Mouse (Mus musculus): Measurements from ENCODE around the gene Cnep1r1. TPM values are rescaled to one million over a fixed set of nuclear protein-coding genes. Genes with fewer than 3 reads are reported as not detected.
A peak's percentile ranks its signal among the peaks of the same experiment; 100 is the strongest.

Cnep1r1 gene
- polyA plus RNA-seq, 1 experiment from 2014 or later: 27.2 TPM

DNA sequence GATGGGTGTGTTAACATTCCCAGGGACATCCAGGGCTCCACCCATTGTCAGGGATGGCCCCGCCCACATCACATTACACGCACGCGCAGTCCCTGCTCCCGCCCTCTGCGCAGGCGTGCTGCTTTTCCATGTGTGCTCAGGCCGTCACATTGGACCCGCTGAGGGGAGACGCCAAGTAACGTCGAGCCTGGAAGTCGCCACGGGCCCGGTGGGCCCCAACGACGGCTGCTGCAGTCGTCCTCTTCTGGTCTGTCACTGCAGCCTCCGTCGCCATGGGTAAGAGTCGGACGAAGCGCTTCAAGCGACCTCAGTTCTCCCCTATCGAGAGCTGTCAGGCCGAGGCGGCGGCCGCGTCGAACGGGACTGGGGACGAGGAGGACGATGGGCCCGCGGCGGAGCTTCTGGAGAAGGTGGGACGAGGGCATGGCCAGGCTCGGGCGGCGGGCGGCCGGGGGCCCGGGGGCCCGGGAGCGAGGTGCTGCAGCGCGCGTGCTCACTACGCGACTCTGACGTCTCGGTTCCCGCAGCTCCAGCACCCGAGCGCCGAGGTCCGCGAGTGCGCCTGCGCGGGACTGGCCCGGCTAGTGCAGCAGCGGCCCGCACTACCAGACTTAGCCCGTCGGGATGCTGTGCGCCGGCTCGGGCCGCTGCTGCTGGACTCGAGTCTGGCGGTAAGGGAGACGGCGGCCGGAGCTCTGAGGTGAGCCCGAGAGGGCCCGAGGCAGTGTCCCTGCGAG, 19.3 kb downstream of the Cnep1r1 start, which contains the start of gene Heatr3:
Heatr3 (plus strand) TSS at position 108 of the 737 bp plus-strand sequence.
- DNase-seq: peak; percentile 93
- under 1% methylated on average over 78 of the region's 79 CpGs for WGBS (ENCODE audit: insufficient replicate concordance)
- Histone ChIP-seq H3K4me3 (replicated peaks) (peak within 1 kb of the TSS; percentile 75), H3K27ac (peak within 1 kb of the TSS; percentile 82), H3K27me3 (no peaks in the 10 kb centered on the region), H3K9ac (peak within 1 kb of the TSS; percentile 84), H3K4me1 (replicated peaks) (peaks cover 23% of the 10 kb centered on the region), H3K9me3 (replicated peaks) (no peaks in the 10 kb centered on the region), H3K36me3 (peaks cover 60% of the 10 kb centered on the region), H3K4me2 (peak within 1 kb of the TSS; percentile 94)
- ATAC-seq (ENCODE audit: low read depth): peak; percentile 95

DNA sequence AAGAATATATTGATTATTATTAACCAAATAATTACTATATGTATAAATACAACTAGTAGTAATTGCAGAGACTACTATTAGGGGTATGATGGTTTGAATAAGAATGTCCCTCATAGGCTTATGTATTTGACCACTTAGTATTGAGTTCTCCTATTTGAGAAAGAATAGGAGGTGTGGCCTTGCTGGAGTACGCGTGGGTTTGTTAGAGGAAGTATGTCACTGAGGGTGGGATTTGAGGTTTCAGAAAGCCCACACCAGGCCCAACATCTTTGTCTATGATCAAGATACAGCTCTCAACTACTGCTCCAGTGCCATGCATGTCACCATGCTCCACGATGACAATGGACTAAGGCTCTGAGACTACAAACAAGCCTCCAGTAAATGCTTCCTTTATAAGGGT, 20.7 kb downstream of the Cnep1r1 start:
- ATAC-seq (ENCODE audit: low read depth) (no peak), DNase-seq (no peak)
- H3K36me3 ChIP-seq: peaks cover 57% of the 10 kb centered on the region
- H3K4me3 ChIP-seq (replicated peaks): peak overlapping the region; percentile 10; the same call in 1 of the 2 replicates
- H3K27me3 ChIP-seq: no peaks in the 10 kb centered on the region
- H3K4me2 ChIP-seq: peak overlapping the region; percentile 94; the same call in 1 of the 2 replicates
- no peaks in the 10 kb centered on the region for H3K9me3 ChIP-seq (replicated peaks)
- peaks cover 23% of the 10 kb centered on the region for H3K4me1 ChIP-seq (replicated peaks)
- H3K9ac ChIP-seq: no peak overlapping the region
- no peak overlapping the region for H3K27ac ChIP-seq
- WGBS (ENCODE audit: insufficient replicate concordance): 66% methylated on average over 3 of the region's 3 CpGs

DNA sequence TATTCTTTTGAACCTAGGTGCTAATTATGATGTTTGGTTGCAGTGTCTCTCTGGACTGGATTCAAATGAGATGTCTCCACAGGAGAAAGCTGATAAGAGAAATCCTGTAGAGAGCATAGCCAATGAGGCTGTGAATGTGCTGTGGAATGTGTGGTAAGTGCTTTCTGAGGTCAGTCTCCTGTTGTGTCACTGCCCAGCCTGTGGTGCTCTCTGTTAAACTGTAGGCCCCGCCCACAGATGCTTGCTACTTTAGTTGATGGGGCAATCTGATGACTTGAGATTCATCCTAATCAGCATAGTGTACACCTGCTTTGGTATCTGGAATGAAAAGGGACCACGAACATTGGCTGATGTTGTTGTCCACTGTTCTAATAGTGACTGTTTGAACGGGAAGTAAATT, 23.1 kb downstream of the Cnep1r1 start:
- Histone ChIP-seq H3K9ac (no peak overlapping the region), H3K36me3 (peaks cover 58% of the 10 kb centered on the region), H3K27ac (no peak overlapping the region), H3K9me3 (replicated peaks) (no peaks in the 10 kb centered on the region), H3K4me3 (replicated peaks) (no peak overlapping the region), H3K27me3 (no peaks in the 10 kb centered on the region), H3K4me1 (replicated peaks) (peaks cover 23% of the 10 kb centered on the region), H3K4me2 (no peak overlapping the region)
- WGBS (ENCODE audit: insufficient replicate concordance): 80% methylated on average over 3 of the region's 3 CpGs
- DNase-seq (no peak), ATAC-seq (ENCODE audit: low read depth) (no peak)

- 61% methylated on average over 5 of the region's 5 CpGs for WGBS (ENCODE audit: insufficient replicate concordance)
- Histone ChIP-seq H3K4me1 (replicated peaks) (peaks cover 10% of the 10 kb centered on the region), H3K9me3 (replicated peaks) (no peaks in the 10 kb centered on the region), H3K36me3 (peaks cover 77% of the 10 kb centered on the region), H3K27me3 (no peaks in the 10 kb centered on the region), H3K4me3 (replicated peaks) (no peak overlapping the region), H3K9ac (no peak overlapping the region), H3K27ac (no peak overlapping the region), H3K4me2 (no peak overlapping the region)
- ATAC-seq (ENCODE audit: low read depth) (no peak), DNase-seq (no peak)
Observed at GRCm38 (mm10) chr8:88144041-88144440, 25.5 kb downstream of the Cnep1r1 start.

DNA sequence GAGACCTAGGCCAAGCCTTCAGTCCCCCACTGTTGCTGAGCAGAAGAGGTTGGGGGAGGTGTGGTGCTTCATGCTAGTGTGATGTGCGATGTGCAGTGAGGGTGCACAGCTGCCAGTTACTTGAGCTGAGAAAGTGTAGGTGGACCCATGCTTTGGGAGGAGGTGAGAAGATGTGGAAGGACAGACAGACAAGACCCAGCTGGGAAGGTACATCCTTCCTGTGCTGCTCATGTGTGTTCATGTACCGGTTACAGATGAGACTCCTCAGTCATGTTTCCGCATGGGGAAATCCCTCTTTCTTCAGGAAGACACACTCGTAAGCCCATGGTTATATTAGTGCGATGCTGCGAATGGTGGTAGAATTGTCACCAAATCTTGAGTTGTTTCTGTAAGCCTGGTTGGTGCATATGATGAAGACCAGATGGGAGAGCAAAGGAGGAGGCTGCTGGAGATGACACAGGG, 32.4 kb downstream of the Cnep1r1 start:
- H3K9ac ChIP-seq: no peak overlapping the region
- H3K4me3 ChIP-seq (replicated peaks): no peak overlapping the region
- WGBS (ENCODE audit: insufficient replicate concordance): 83% methylated on average over 6 of the region's 6 CpGs
- H3K4me2 ChIP-seq: no peak overlapping the region
- H3K4me1 ChIP-seq (replicated peaks): no peaks in the 10 kb centered on the region
- no peaks in the 10 kb centered on the region for H3K27me3 ChIP-seq
- no peaks in the 10 kb centered on the region for H3K9me3 ChIP-seq (replicated peaks)
- H3K36me3 ChIP-seq: peaks cover 85% of the 10 kb centered on the region
- DNase-seq (no peak), ATAC-seq (ENCODE audit: low read depth) (no peak)
- no peak overlapping the region for H3K27ac ChIP-seq

DNA sequence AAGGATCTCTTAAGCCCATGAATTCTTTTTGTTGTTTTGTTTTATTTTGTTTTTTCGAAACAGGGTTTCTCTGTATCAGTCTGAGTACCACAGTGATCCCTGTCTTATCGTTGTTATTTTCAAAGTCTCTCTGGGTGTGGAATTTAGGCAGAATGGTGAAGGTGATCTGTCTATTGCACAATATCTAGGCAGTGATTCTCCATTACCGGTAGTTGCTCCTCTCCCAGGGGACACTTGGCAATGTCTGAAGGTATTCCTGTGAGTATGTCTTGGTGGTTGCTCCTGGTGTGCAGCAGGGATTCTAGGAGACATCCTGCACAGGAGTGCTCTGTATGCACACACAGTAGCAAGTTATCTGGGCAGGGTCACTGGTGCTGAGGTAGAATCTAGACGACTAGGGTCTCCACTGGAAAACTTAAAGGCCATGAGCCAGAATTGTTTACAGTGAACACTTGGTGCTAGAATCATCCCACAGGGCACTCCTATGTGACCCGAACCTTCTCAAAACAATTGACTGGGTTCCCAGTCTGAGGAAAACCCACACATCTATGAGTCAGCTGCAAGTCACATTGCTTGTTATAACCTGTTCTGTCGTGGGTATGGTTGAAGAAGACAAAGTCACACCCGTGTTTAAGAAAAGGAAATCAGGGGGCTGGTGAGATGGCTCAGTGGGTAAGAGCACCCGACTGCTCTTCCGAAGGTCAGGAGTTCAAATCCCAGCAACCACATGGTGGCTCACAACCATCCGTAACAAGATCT, 41.8 kb downstream of the Cnep1r1 start:
- Histone ChIP-seq H3K27me3 (no peaks in the 10 kb centered on the region), H3K4me3 (replicated peaks) (no peak overlapping the region), H3K9me3 (replicated peaks) (no peaks in the 10 kb centered on the region), H3K4me2 (no peak overlapping the region), H3K4me1 (replicated peaks) (no peaks in the 10 kb centered on the region), H3K9ac (no peak overlapping the region), H3K36me3 (peaks cover 89% of the 10 kb centered on the region), H3K27ac (no peak overlapping the region)
- DNase-seq (no peak), ATAC-seq (ENCODE audit: low read depth) (no peak)
- 80% methylated on average over 10 of the region's 10 CpGs for WGBS (ENCODE audit: insufficient replicate concordance)

DNA sequence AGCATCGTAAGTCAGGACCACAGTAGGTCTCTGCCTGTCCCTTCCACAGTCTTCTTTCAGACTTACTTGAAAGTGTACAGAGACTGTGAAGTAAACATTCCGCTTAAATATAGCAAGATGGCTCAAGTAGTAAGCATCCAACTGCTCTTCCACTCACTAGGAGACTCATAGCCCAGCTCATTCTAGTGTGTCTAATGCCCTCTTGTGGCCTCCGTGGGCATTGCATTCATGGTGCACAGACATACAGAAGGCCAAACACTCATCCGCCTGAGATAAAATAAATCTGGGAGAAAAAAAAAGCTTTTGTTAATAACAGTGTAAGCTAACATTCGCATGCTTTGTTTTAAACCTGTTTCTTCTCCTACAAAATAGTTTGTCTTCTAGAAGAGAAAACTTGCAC, 42.9 kb downstream of the Cnep1r1 start:
- Histone ChIP-seq H3K4me1 (replicated peaks) (no peaks in the 10 kb centered on the region), H3K4me3 (replicated peaks) (no peak overlapping the region), H3K9me3 (replicated peaks) (no peaks in the 10 kb centered on the region), H3K4me2 (no peak overlapping the region), H3K27me3 (no peaks in the 10 kb centered on the region), H3K9ac (no peak overlapping the region), H3K27ac (no peak overlapping the region), H3K36me3 (peaks cover 88% of the 10 kb centered on the region)
- ATAC-seq (ENCODE audit: low read depth): peak; percentile 74
- peak; percentile 62 for DNase-seq
- 59% methylated on average over 5 of the region's 5 CpGs for WGBS (ENCODE audit: insufficient replicate concordance)

DNA sequence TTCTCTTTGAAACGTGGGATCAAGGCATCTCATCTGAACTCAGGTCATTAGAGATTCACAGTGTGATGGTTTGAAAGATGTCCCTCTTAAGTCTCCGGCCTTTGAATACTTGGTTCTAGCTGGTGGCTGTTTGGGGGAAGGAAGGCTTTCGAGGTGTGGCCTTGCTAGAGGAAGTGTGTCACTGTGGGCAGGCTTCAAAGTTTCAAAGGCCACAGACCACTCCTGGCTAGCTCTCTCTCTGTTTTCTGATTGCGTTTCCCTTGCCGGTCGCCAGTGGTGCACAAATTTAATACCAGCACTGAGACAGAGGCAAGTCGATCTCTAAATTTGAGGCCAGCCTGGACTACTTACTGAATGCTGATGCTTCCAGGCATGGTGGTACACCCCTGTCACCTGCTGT, 56.7 kb downstream of the Cnep1r1 start:
- peaks cover 6% of the 10 kb centered on the region for H3K4me1 ChIP-seq (replicated peaks)
- H3K4me3 ChIP-seq (replicated peaks): no peak overlapping the region
- H3K27me3 ChIP-seq: no peaks in the 10 kb centered on the region
- DNase-seq (no peak), ATAC-seq (ENCODE audit: low read depth) (no peak)
- H3K9me3 ChIP-seq (replicated peaks): no peaks in the 10 kb centered on the region
- 59% methylated on average over 7 of the region's 7 CpGs for WGBS (ENCODE audit: insufficient replicate concordance)
- no peak overlapping the region for H3K9ac ChIP-seq
- peaks cover 22% of the 10 kb centered on the region for H3K36me3 ChIP-seq
- H3K27ac ChIP-seq: no peak overlapping the region
- no peak overlapping the region for H3K4me2 ChIP-seq

- WGBS (ENCODE audit: insufficient replicate concordance): 69% methylated on average over 8 of the region's 8 CpGs
- Histone ChIP-seq H3K9ac (no peak overlapping the region), H3K27me3 (no peaks in the 10 kb centered on the region), H3K36me3 (peaks cover 8% of the 10 kb centered on the region; the same call in 1 of the 2 replicates), H3K4me2 (no peak overlapping the region), H3K4me3 (replicated peaks) (no peak overlapping the region), H3K27ac (no peak overlapping the region), H3K4me1 (replicated peaks) (peaks cover 6% of the 10 kb centered on the region), H3K9me3 (replicated peaks) (no peaks in the 10 kb centered on the region)
- ATAC-seq (ENCODE audit: low read depth): no peak
- DNase-seq: no peak
Observed at GRCm38 (mm10) chr8:88177291-88177690, 58.7 kb downstream of the Cnep1r1 start.

DNA sequence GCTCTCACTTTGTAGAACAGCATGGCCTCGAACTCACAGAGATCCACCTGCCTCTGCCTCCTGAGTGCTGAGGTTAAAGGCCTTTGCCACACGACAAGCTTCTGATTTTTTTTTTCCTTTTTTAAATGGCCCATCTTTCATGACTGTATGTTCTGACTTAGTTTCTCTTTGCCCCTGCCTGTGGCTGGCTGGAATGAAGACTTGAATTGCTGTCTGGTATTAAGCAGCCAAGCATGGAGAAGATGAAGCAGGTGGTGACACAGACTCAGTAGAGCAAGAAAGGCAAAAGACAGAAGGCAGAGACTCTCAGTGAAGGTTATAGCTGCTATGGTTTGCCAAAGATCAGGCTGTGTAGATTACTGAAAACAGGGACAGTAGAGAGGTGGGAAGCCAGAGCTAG, 64.6 kb downstream of the Cnep1r1 start:
- Histone ChIP-seq H3K4me1 (replicated peaks) (no peaks in the 10 kb centered on the region), H3K27ac (no peak overlapping the region), H3K27me3 (no peaks in the 10 kb centered on the region), H3K9ac (no peak overlapping the region), H3K36me3 (no peaks in the 10 kb centered on the region), H3K4me3 (replicated peaks) (no peak overlapping the region), H3K4me2 (no peak overlapping the region), H3K9me3 (replicated peaks) (no peaks in the 10 kb centered on the region)
- WGBS (ENCODE audit: insufficient replicate concordance): 53% methylated on average over 2 of the region's 2 CpGs
- ATAC-seq (ENCODE audit: low read depth): no peak
- DNase-seq: no peak
